Mouse (Mus musculus): ENCODE measurements at regions not wholly inside any gene's neighbourhood (a gene's known extent, or its start where the extent isn't known, plus 50 kb on each side); places are given as distances from the start of the nearest gene placed in this dataset.

DNA sequence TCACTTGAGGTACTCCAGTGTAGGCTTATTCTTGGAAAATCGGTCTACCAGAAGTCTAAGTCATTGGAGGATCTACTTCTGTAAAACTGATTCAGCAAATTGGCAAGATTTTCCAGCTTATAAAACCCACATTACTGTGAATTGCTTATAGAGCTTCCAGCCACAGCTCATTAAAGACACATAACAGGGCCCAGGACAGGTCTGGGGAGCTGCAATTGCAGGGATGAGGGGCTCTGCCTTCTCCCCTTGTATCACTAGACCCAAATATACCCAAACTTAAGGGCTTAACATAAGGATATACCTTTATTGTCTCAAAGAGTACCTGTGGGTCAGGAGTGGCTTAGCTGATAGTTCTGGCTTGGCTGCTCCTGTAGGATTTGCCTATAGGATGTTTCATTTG, 175.2 kb upstream of the Eci2 start:
- in situ Hi-C loops (cut with MboI; ENCODE audit: low pct_ligation_motif_present, low pct_unique_long_range_greater_than_20kb, low sequenced_read_pairs) (no loop called here), dilution Hi-C loops (cut with MboI; ENCODE audit: extremely low pct_ligation_motif_present, extremely low pct_unique_long_range_greater_than_20kb, low sequenced_read_pairs) (no loop called here)
- no peak overlapping the region for H3K27ac ChIP-seq (ENCODE audit: insufficient read depth, low read depth)
- H3K79me2 ChIP-seq (replicated peaks; ENCODE audit: control insufficient read depth, extremely low read depth, insufficient read depth, poor library complexity, severe bottlenecking) = no peaks in the 10 kb centered on the region
- no peaks in the 10 kb centered on the region for H3K9me3 ChIP-seq (replicated peaks; ENCODE audit: low read length)
- H3K9ac ChIP-seq (ENCODE audit: insufficient read depth, low read depth) = no peak overlapping the region
- no peak overlapping the region for H3K4me2 ChIP-seq (ENCODE audit: insufficient read depth, low read depth, poor library complexity, severe bottlenecking)
- no peak overlapping the region for H3K4me3 ChIP-seq (replicated peaks in 1 of 3; ENCODE audit: low read depth in 2 of 3, low read length in 2 of 3, poor library complexity in 1 of 3)
- no peak for DNase-seq (ENCODE audit: extremely low read depth)
- peaks cover 0 to 8% of the 10 kb centered on the region in 2 experiments; a peak in 2 of 4 replicates for H3K4me1 ChIP-seq (ENCODE audit: control insufficient read depth in 1 of 2, insufficient read depth in 2 of 2)
- H3K27me3 ChIP-seq (replicated peaks) = no peaks in the 10 kb centered on the region
- no peaks in the 10 kb centered on the region for H3K36me3 ChIP-seq (replicated peaks in 1 of 2; ENCODE audit: control insufficient read depth in 1 of 2, insufficient read depth in 1 of 2, low read length in 1 of 2)
- TF ChIP-seq ZKSCAN1 (IDR thresholded peaks at IDR 0.05; ENCODE audit: borderline replicate concordance, low read depth, low read length) = no peak
- TF ChIP-seq ZMIZ1 (IDR thresholded peaks at IDR 0.05; ENCODE audit: low read depth, low read length) = no peak
- TF ChIP-seq NELFE (IDR thresholded peaks at IDR 0.05; ENCODE audit: low read depth, low read length) = no peak
- TF ChIP-seq HCFC1 (IDR thresholded peaks at IDR 0.05; ENCODE audit: low read depth, low read length) = no peak
- no peak for TF ChIP-seq TBP (conservative IDR thresholded peaks at IDR 0.05; ENCODE audit: low read depth, low read length)
- no peak for TF ChIP-seq MAX (IDR thresholded peaks at IDR 0.05; ENCODE audit: low read length)
- TF ChIP-seq E2F4 (IDR thresholded peaks at IDR 0.05; ENCODE audit: insufficient replicate concordance, low read depth, low read length) = no peak
- TF ChIP-seq USF2 (conservative IDR thresholded peaks at IDR 0.05; ENCODE audit: low read depth, low read length) = no peak
- TF ChIP-seq MXI1 (IDR thresholded peaks at IDR 0.05; ENCODE audit: low read depth, low read length) = no peak
- TF ChIP-seq SIN3A (IDR thresholded peaks at IDR 0.05; ENCODE audit: low read length) = no peak
- TF ChIP-seq POLR2A (IDR thresholded peaks at IDR 0.05; ENCODE audit: low read depth, low read length) = no peak
- TF ChIP-seq EP300 (IDR thresholded peaks at IDR 0.05; ENCODE audit: low read length) = no peak
- no peak for TF ChIP-seq ELF1 (IDR thresholded peaks at IDR 0.05; ENCODE audit: low read depth, low read length)
- TF ChIP-seq ZC3H11A (IDR thresholded peaks at IDR 0.05; ENCODE audit: low read depth, low read length) = no peak
- no peak for TF ChIP-seq RCOR1 (conservative IDR thresholded peaks at IDR 0.05; ENCODE audit: low read depth, low read length)
- TF ChIP-seq UBTF (IDR thresholded peaks at IDR 0.05; ENCODE audit: low read depth, low read length) = no peak

DNA sequence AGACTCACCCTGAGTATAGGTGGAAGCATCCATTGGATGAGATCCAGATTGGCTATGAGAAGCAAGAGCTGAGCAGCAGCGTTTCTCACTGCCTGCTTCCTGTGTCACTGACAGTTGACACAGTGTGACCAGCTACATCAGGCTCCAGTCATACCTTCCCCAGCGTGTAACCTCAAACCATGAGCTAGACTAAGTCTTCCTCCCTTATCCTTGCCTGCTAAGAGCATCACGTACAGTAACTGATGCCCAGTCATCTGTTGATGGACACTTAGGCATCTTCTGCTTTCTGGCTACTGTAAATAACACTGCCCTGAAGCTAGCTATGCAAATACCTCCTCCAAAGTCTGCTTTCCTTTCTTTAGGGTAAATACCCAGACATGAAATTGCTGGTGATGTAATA, 181.4 kb upstream of the Eci2 start:
- Histone ChIP-seq H3K4me1 (ENCODE audit: control insufficient read depth in 1 of 2, insufficient read depth in 2 of 2) (peaks cover 19 to 29% of the 10 kb centered on the region in 2 experiments), H3K9me3 (replicated peaks; ENCODE audit: low read length) (no peaks in the 10 kb centered on the region), H3K4me2 (ENCODE audit: insufficient read depth, low read depth, poor library complexity, severe bottlenecking) (no peak overlapping the region), H3K27me3 (replicated peaks) (no peaks in the 10 kb centered on the region), H3K27ac (ENCODE audit: insufficient read depth, low read depth) (0 out of 2 replicates have a peak overlapping the region, but pooled peaks have one; percentile 11), H3K79me2 (replicated peaks; ENCODE audit: control insufficient read depth, extremely low read depth, insufficient read depth, poor library complexity, severe bottlenecking) (no peaks in the 10 kb centered on the region), H3K4me3 (replicated peaks in 1 of 3; ENCODE audit: low read depth in 2 of 3, low read length in 2 of 3, poor library complexity in 1 of 3) (peak overlapping the region in 1 of 3 experiments; percentile 23), H3K36me3 (replicated peaks in 1 of 2; ENCODE audit: control insufficient read depth in 1 of 2, insufficient read depth in 1 of 2, low read length in 1 of 2) (no peaks in the 10 kb centered on the region), H3K9ac (ENCODE audit: insufficient read depth, low read depth) (no peak overlapping the region)
- DNase-seq (ENCODE audit: extremely low read depth) = peak; percentile 62
- TF ChIP-seq ZKSCAN1 (IDR thresholded peaks at IDR 0.05; ENCODE audit: borderline replicate concordance, low read depth, low read length) = no peak
- no peak for TF ChIP-seq TBP (conservative IDR thresholded peaks at IDR 0.05; ENCODE audit: low read depth, low read length)
- TF ChIP-seq EP300 (IDR thresholded peaks at IDR 0.05; ENCODE audit: low read length) = 0 out of 2 replicates have a peak, but pooled peaks have one; percentile 19
- TF ChIP-seq BHLHE40 (IDR thresholded peaks at IDR 0.05; ENCODE audit: low read depth, low read length) = peak; percentile 29
- TF ChIP-seq POLR2A (IDR thresholded peaks at IDR 0.05; ENCODE audit: low read depth, low read length) = no peak
- TF ChIP-seq USF1 (IDR thresholded peaks at IDR 0.05; ENCODE audit: low read depth, low read length) = no peak
- TF ChIP-seq CTCF (conservative IDR thresholded peaks at IDR 0.05 in 1 of 2, IDR thresholded peaks at IDR 0.05 in 1 of 2; ENCODE audit: low read depth in 2 of 2, low read length in 2 of 2) = no peak
- TF ChIP-seq ETS1 (conservative IDR thresholded peaks at IDR 0.05; ENCODE audit: low read depth, low read length) = 0 out of 2 replicates have a peak, but pooled peaks have one; percentile 23
- TF ChIP-seq GABPA (IDR thresholded peaks at IDR 0.05; ENCODE audit: insufficient replicate concordance, low read depth, low read length) = no peak
- no peak for TF ChIP-seq PAX5 (IDR thresholded peaks at IDR 0.05; ENCODE audit: low read length)
- no peak for TF ChIP-seq E2F4 (IDR thresholded peaks at IDR 0.05; ENCODE audit: insufficient replicate concordance, low read depth, low read length)
- in situ Hi-C loops (cut with MboI; ENCODE audit: low pct_ligation_motif_present, low pct_unique_long_range_greater_than_20kb, low sequenced_read_pairs) = no loop called here
- dilution Hi-C loops (cut with MboI; ENCODE audit: extremely low pct_ligation_motif_present, extremely low pct_unique_long_range_greater_than_20kb, low sequenced_read_pairs) = no loop called here

Measured in CH12.LX (cell line).